Mouse (Mus musculus) thymus, postnatal 25 days (tissue): ENCODE measurements around the gene Dguok.

Experiments used
- DNase-seq: peaks from one replicate; pipeline ENCODE4 v3.0.0; 2022

Dguok gene

DNA sequence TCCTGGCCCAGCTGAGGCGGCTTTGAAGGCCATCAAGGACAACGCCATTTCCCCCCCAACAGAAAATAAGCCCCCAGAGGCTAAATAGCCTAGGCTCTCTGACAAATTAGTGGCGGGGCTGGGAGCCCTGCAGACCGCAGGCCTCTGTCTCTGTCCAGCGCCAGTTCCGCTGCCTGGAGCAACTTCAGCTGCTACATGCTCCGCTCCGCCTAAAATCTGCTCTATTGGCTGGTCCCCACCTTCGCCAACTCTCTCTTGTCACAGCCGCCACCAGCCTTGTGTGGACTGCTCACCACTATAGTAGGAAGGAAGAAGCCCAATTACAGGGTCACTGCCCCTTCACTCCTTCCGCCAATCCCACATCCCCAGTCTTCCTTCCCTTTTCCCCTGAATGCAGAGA, 53.1 kb downstream of the Dguok start:
- DNase-seq, result no peak

- no peak for DNase-seq
These were observed 56.1 kb downstream of the Dguok start for GRCm38 (mm10) chr6:83450451-83451303.

DNA sequence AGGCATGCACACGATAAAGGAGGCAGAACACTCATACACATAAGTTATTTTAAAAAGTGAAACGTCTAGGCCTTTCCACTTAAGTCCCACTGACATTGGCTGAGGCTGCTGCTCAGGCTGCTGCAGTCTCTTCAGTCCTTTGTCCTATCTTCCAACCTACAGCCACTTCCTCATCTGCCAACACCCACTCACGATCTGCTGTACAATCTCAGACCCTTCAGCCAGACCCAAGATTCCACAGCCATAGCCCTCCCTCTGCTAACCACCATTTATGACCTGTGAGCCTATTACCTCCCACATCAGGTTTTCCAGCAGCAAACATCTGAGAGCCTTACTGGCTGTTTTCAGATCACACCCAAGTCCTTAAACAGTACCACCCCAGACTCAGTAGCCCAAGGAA, 57.3 kb downstream of the Dguok start:
- DNase-seq, result no peak

GRCm38 (mm10) chr6:83448911-83449310, 57.9 kb downstream of the Dguok start:
- no peak for DNase-seq

DNA sequence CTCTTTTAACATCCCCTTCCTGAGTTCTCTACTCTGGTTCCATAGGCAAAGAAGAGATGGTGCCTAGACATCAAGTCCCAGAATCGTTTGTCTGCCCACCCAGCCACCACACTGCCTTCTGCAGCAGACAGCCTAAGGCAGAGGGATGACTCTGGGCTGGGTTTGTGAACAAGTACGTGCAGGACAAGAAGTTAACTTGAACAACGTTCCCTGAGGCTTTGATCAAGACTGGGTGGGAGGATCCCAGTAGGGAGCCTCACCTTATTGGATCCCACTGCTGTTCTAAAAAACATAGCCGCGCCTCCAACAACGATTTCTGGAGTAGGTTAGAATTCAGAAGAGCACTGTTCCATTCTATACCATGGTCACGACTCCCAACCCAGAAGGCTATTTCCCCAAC, 59.7 kb downstream of the Dguok start:
- DNase-seq, result no peak

GRCm38 (mm10) chr6:83445796-83446195, 61.0 kb downstream of the Dguok start:
- DNase-seq, result no peak

DNA sequence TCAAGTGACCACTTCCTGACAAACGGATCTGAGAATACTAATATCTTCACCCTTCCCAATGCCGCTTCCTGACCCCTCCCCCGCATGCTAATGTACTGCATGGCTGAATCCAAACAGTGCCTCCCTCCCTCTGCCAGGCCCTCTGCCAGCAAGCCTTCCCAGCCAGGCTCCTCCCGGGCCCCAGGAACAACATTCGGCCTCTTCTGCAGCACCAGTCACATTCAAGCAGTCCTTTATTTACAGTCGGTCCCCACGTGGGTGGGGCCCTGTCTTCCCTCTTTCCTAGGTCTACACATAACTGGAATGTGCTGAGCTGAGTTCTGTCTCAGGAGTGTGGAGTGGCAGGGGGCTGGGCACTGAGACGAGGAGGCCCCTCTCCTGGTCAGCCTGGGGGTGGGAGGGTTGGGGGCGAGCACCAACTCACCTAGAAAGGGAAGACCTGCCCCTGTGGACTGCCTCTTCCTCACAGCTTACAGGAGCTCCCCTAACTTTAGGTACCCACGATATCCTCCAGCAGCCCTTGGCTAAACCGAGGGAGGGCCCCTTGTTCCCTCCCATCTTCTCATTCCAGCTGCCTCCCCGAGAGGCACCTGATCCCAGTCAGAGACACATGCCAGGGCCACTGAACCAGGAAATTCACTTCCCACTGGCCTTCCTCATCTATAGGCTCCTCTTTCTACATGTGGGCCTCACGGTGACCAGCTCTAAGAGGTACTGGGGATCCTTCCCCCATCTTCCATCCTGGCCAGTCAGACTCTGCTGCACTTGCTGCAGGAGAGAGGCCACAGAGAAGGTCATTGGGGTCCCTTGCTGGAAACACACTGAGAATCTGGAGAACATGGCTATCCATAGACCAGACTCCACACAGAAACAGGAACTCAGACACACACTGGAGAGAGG, 63.1 kb downstream of the Dguok start:
- no peak for DNase-seq

DNA sequence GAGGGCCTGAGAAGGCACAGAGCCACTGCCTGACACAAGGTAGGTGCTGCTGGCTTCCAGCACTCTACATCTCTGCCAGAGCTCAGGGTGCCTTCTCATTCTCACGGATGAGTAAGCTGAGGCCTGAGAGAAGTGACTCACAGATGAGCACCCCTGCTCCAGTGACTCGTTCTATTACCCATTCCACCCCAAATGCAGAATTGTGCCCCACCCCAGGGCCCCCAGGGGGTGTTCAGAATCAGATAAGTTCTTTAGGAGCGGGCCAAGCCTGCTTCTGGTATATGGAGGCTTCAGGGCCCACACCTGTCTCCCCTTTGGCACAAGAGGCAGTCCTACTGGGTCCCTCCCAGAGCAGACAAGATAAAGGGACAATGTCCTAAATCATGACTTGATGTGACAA, 64.1 kb downstream of the Dguok start:
- DNase-seq, result no peak

DNA sequence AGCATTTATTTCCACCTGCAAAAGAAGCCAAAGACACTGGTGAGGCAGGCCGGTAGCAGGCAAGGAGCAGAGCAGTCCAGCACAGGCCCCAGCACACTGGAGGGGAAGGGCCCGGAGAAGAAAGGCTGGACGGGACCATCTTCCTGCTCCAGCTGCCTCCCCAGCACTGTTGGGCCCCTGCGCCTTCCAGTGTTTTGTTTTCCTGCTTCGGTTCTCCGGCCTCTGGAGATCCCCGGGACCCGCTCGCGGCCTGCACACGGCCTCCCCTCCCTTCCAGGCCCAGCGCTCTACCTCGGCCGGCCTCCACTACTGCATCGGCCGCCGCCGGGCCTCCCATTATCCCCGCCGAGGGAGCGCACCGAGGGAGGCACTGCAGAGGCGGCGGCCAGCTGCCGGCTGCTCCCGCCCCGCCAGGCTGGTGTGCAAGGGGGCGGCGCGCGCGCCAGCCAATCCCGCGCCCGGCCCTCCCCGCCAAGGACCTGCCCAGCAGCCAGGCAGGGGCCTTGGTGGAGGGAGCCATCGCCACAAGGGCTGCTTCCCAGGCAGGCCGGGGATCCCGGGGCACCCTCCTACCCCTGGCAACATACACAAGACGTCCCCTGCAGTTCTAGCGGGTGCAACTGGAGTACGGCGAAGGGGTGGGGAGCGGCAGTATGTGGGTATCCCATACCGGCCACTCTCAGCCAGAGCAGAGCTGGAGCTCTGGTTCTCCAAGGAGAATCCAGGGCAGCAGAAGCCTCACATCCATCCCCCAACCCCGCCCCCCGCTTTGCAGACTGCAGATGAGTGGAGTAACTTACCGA, 65.3 kb downstream of the Dguok start:
- peak; percentile 84 for DNase-seq

GRCm38 (mm10) chr6:83440510-83441258, 66.1 kb downstream of the Dguok start:
- peak; percentile 52 for DNase-seq

- no peak for DNase-seq
These were observed 66.6 kb downstream of the Dguok start for GRCm38 (mm10) chr6:83440197-83440509.

- no peak for DNase-seq
These were observed 67.0 kb downstream of the Dguok start for GRCm38 (mm10) chr6:83439781-83440180.

DNA sequence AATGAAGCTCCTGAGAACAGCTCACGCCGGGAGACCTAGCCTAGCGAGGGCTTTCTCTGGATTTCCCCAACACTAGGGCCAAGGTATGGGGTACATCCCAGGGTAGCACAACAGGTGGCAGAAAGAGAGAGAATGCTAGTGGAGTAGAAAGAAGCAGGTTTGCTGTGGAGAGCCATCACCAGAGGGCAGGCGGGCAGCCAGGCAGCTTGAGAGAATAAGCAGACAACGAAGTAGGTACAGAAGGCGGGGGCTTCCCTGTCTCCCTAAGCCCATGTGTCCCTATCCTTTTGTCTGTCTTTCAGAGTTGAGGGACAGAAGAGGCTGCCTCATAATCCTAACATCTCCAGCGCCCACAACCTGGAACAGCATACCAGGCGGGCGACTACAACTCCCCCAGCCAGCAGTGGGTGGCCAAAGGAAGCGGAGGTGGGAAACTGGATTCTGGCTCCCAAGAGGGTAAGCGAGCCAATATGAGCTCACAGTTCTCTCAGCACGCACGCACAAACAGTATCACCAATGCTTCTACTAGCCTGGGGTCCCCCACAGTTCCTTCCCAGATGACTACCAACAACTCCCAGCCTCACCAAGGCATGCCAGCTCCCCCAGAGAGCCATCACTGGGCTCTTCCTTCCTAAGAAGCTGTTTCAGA, 67.5 kb downstream of the Dguok start:
- no peak for DNase-seq

DNA sequence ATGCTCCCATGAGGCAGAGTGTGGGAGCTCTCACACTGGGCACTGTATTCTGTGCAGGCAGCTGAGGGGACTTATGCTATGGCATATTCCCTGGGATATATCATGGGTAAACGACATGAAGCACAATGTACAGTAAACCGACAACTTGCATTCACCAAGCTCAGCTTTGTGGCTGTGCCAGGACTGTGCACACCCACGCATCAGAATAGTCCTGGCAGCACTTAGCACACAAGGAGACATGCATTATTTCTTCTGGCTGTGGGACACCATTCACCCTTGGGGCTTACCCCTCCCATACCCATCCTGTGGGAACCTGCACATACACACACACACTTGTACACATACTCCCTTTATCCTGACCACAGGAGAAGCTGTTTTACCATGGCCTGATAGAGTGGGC, 68.2 kb downstream of the Dguok start:
- no peak for DNase-seq

GRCm38 (mm10) chr6:83437802-83438201, 69.0 kb downstream of the Dguok start:
- no peak for DNase-seq

- DNase-seq, result no peak
These were observed 69.5 kb downstream of the Dguok start for GRCm38 (mm10) chr6:83437225-83437624.

DNA sequence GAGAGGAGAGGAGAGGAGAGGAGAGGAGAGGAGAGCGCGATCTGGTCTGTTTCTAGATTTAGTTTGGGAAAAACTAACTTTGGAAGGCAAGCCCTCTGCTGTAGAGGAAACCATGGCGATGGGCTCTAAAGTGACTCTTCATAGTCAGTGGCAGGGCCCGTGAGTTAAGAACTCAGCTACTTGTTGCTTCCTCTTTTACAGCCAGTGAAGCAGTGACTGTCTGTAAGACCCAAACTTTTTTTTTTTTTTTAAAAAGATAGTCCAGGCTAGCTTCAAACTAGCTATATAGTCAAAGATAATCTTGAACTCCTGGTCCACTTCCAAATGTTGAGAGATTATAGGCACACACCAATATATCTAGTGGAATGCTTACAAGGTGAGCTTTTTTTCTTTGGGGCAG, 70.2 kb downstream of the Dguok start:
- no peak for DNase-seq

DNA sequence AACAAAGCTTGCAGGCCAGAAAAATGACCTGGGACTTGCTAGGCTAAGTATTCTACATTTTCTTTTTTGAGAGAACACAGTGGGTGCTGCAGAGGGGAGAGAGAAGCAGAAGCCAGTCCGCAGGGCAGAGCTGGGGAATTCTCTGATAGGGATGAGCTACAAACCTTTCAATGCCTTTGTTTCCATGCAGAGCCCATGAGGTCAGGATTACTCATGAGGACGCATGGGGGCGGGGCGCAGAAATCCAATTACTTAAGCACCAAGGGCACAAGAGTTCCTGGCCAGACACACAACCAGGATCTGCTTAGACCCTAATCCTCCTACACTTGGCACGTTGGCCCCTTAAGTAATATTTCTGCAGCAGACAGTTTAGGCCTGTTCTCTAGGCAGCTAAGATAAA, 71.6 kb downstream of the Dguok start:
- DNase-seq, result no peak

DNA sequence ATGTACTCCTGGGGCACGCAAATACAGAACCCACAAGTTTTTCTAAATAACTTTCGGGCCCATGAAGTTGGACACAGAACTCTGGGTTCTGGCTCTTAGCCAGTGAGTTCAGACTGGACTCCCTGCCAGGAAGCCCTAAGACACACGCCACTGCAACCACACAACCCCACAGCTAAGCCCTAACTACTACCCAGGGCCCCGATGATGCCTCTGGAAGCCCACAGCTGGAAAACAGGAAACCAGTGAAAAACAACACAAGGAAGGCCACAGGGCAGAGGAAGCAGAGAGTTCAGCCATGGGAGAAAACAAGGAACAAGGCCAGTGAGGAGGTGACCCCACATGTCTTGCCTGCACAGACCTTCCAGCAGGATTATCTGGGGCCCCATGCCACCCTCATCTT, 73.2 kb downstream of the Dguok start:
- no peak for DNase-seq

DNA sequence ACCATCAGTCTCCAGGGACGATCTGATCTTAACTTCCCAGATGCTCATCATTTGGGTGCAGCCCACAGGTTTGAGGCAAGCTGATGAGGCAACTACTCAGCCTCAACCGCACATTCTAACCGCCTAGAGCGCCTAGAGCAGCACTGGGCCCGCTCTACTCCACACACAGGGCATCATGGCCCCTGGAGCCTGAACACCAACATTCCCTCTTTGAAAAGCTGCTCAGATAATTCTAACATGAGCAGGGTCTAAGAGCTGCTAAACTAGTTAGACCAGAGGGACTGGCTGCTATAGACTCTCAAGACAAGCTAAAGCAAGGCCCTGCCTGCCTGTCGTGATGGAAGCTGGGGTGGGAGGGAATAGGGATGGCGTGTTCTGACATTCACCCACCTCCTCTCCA, 73.8 kb downstream of the Dguok start:
- DNase-seq, result no peak
